Mouse (Mus musculus) kidney, embryonic 16.5 days (tissue): ENCODE results near the gene Caprin2. TPM values are rescaled to one million over a fixed set of nuclear protein-coding genes. Genes with fewer than 3 reads are reported as not detected.
"Not testable (repeated sequence)": the region's sequence is repeated elsewhere in the genome, so short reads cannot be mapped to it uniquely, and the experiment has no call there.

Experiments used
- ATAC-seq: fragments of 200-750 bp; cut with Nextera tagmentation; 2 replicates; pipeline ENCODE4 v1.8.0; 2017; ENCODE audit warnings: moderate TSS enrichment; ENCODE audit not compliant: low FRiP score, low TSS enrichment
- H3K27ac ChIP-seq: fragments of 300-500 bp; sonication (generic); 2 replicates; pipeline ENCODE4 v1.5.1; 2014; ENCODE audit warnings: low read length
- H3K27me3 ChIP-seq: fragments of 300-500 bp; sonication (generic); 2 replicates; pipeline ENCODE4 v1.6.1; 2014; ENCODE audit warnings: low read length, control low read depth, mixed read lengths; ENCODE audit not compliant: insufficient read depth
- H3K36me3 ChIP-seq: fragments of 300-500 bp; sonication (generic); 2 replicates; pipeline ENCODE4 v1.6.1; 2014; ENCODE audit warnings: low read length, control low read depth, mixed read lengths; ENCODE audit not compliant: insufficient read depth
- H3K4me1 ChIP-seq: fragments of 300-500 bp; sonication (generic); 2 replicates; pipeline ENCODE4 v1.6.1; 2014; ENCODE audit warnings: low read length, control low read depth, mixed read lengths; ENCODE audit not compliant: insufficient read depth
- H3K4me2 ChIP-seq: fragments of 300-500 bp; sonication (generic); replicated peaks from 2 replicates; pipeline ENCODE4 v1.6.1; 2014; ENCODE audit warnings: low read depth, low read length
- H3K4me3 ChIP-seq: fragments of 300-500 bp; sonication (generic); 2 replicates; pipeline ENCODE4 v1.5.1; 2014; ENCODE audit warnings: mild to moderate bottlenecking, low read length
- H3K9ac ChIP-seq: fragments of 300-500 bp; sonication (generic); replicated peaks from 2 replicates; pipeline ENCODE4 v1.6.1; 2014; ENCODE audit warnings: low read length
- H3K9me3 ChIP-seq: fragments of 300-500 bp; sonication (generic); 2 replicates; pipeline ENCODE4 v1.6.1; 2016; ENCODE audit warnings: low read length, control low read depth
- WGBS: fragments of 180-500 bp; shearing (Covaris S2); extraction: QIAGEN DNeasy Blood & Tissue Kit; methylation state at CpG from one replicate; pipeline ENCODE4 v1.1.7; 2014; 5-methylcytosine and 5-hydroxymethylcytosine counted together
- polyA plus RNA-seq: library from polyadenylated mRNA; unstranded; fragments of >200 nt; fragmentation: Nextera tagmentation; extraction: Ambion mirVana; gene quantifications from 2 replicates; pipeline ENCODE4 v1.2.1, GENCODE M21; 2015

Caprin2 gene
- polyA plus RNA-seq, 1 experiment from 2014 or later: 18.0 TPM

- peaks cover 12% of the 10 kb centered on the region for H3K4me1 ChIP-seq
- H3K9me3 ChIP-seq: no peaks in the 10 kb centered on the region
- H3K4me2 ChIP-seq: no peak overlapping the region
- no peak overlapping the region for H3K4me3 ChIP-seq
- ATAC-seq: no peak
- H3K36me3 ChIP-seq: peaks cover 38% of the 10 kb centered on the region
- 84% methylated on average over 6 of the region's 6 CpGs for WGBS
- no peak overlapping the region for H3K9ac ChIP-seq
- H3K27me3 ChIP-seq: no peaks in the 10 kb centered on the region
- H3K27ac ChIP-seq: no peak overlapping the region
These were observed 35.2 kb upstream of the Caprin2 start for GRCm38 (mm10) chr6:148931281-148931680.

GRCm38 (mm10) chr6:148918841-148919398 is 22.9 kb upstream of the Caprin2 start:
- ATAC-seq: no peak
- Histone ChIP-seq H3K9me3 (no peaks in the 10 kb centered on the region), H3K4me1 (peaks cover 4% of the 10 kb centered on the region; the same call in 1 of the 2 replicates), H3K4me3 (no peak overlapping the region), H3K4me2 (no peak overlapping the region), H3K27me3 (no peaks in the 10 kb centered on the region), H3K9ac (no peak overlapping the region), H3K27ac (no peak overlapping the region), H3K36me3 (peaks cover 19% of the 10 kb centered on the region)

- no peak overlapping the region for H3K4me3 ChIP-seq
- H3K4me1 ChIP-seq: peaks cover 4% of the 10 kb centered on the region; the same call in 1 of the 2 replicates
- 0 out of 2 replicates have a peak, but pooled peaks have one; percentile 46 for ATAC-seq
- H3K27ac ChIP-seq: 0 out of 2 replicates have a peak overlapping the region, but pooled peaks have one; percentile 29
- H3K36me3 ChIP-seq: peaks cover 13% of the 10 kb centered on the region; the same call in 1 of the 2 replicates
- H3K27me3 ChIP-seq: no peaks in the 10 kb centered on the region
- no peak overlapping the region for H3K9ac ChIP-seq
- 42% methylated on average over 1 of the region's 1 CpGs for WGBS
- H3K4me2 ChIP-seq: no peak overlapping the region
- no peaks in the 10 kb centered on the region for H3K9me3 ChIP-seq
These were observed 21.6 kb upstream of the Caprin2 start for GRCm38 (mm10) chr6:148917672-148918071.

GRCm38 (mm10) chr6:148916817-148917216 is 20.8 kb upstream of the Caprin2 start:
- Histone ChIP-seq H3K4me3 (no peak overlapping the region), H3K36me3 (peaks cover 13% of the 10 kb centered on the region; the same call in 1 of the 2 replicates), H3K9ac (no peak overlapping the region), H3K9me3 (no peaks in the 10 kb centered on the region), H3K4me1 (peaks cover 4% of the 10 kb centered on the region; the same call in 1 of the 2 replicates), H3K27ac (no peak overlapping the region), H3K27me3 (no peaks in the 10 kb centered on the region), H3K4me2 (no peak overlapping the region)
- 30% methylated on average over 3 of the region's 3 CpGs for WGBS
- ATAC-seq: no peak

GRCm38 (mm10) chr6:148913938-148914337 is 17.9 kb upstream of the Caprin2 start:
- H3K4me2 ChIP-seq: no peak overlapping the region
- no peaks in the 10 kb centered on the region for H3K36me3 ChIP-seq
- 6% methylated on average over 2 of the region's 2 CpGs for WGBS
- H3K4me3 ChIP-seq: no peak overlapping the region
- no peak overlapping the region for H3K27ac ChIP-seq
- no peak overlapping the region for H3K9ac ChIP-seq
- H3K9me3 ChIP-seq: no peaks in the 10 kb centered on the region
- ATAC-seq: 0 out of 2 replicates have a peak, but pooled peaks have one; percentile 12
- peaks cover 4% of the 10 kb centered on the region; the same call in 1 of the 2 replicates for H3K4me1 ChIP-seq
- H3K27me3 ChIP-seq: no peaks in the 10 kb centered on the region

- H3K27ac ChIP-seq, H3K9me3 ChIP-seq, H3K9ac ChIP-seq, H3K27me3 ChIP-seq, H3K4me2 ChIP-seq, H3K36me3 ChIP-seq, H3K4me1 ChIP-seq, ATAC-seq, H3K4me3 ChIP-seq: not testable (repeated sequence)
- WGBS: 82% methylated on average over 8 of the region's 8 CpGs
These were observed 15.9 kb upstream of the Caprin2 start for GRCm38 (mm10) chr6:148911906-148912305.

GRCm38 (mm10) chr6:148906958-148907357 is 10.9 kb upstream of the Caprin2 start:
- 91% methylated on average over 9 of the region's 9 CpGs for WGBS
- Histone ChIP-seq H3K9ac (no peak overlapping the region), H3K4me2 (no peak overlapping the region), H3K27me3 (no peaks in the 10 kb centered on the region), H3K36me3 (no peaks in the 10 kb centered on the region), H3K4me1 (no peaks in the 10 kb centered on the region), H3K27ac (no peak overlapping the region), H3K9me3 (no peaks in the 10 kb centered on the region), H3K4me3 (no peak overlapping the region)
- no peak for ATAC-seq

GRCm38 (mm10) chr6:148902728-148903127 is 6.7 kb upstream of the Caprin2 start:
- ATAC-seq: no peak

GRCm38 (mm10) chr6:148896507-148896851 is 442 bp upstream of the Caprin2 start:
- ATAC-seq: peak; percentile 27; the same call in 1 of the 2 replicates
- Histone ChIP-seq H3K4me1 (peaks cover 8% of the 10 kb centered on the region; the same call in 1 of the 2 replicates), H3K9ac (peak overlapping the region; percentile 75), H3K4me3 (peak overlapping the region; percentile 65), H3K4me2 (peak overlapping the region; percentile 82), H3K27ac (peak overlapping the region; percentile 83), H3K9me3 (no peaks in the 10 kb centered on the region), H3K27me3 (no peaks in the 10 kb centered on the region), H3K36me3 (no peaks in the 10 kb centered on the region)
- WGBS: 53% methylated on average over 6 of the region's 6 CpGs

More at GRCm38 (mm10) chr6:148902728-148903127, 6.7 kb upstream of the Caprin2 start:
- no peak overlapping the region for H3K4me3 ChIP-seq
- H3K36me3 ChIP-seq: no peaks in the 10 kb centered on the region
- no peak overlapping the region for H3K27ac ChIP-seq
- no peak overlapping the region for H3K4me2 ChIP-seq
- H3K9ac ChIP-seq: no peak overlapping the region
- no peaks in the 10 kb centered on the region for H3K4me1 ChIP-seq
- no peaks in the 10 kb centered on the region for H3K9me3 ChIP-seq
- 93% methylated on average over 3 of the region's 3 CpGs for WGBS
- no peaks in the 10 kb centered on the region for H3K27me3 ChIP-seq
